Mouse (Mus musculus) liver, embryonic 14.5 days (tissue): ENCODE results near the gene 1700001K19Rik. TPM values are rescaled to one million over a fixed set of nuclear protein-coding genes. Genes with fewer than 3 reads are reported as not detected.

Experiments used
- ATAC-seq: fragments of 200-750 bp; cut with Nextera tagmentation; 2 replicates; pipeline ENCODE4 v1.8.0; 2017; ENCODE audit warnings: moderate number of reproducible peaks, mild to moderate bottlenecking, moderate library complexity; ENCODE audit not compliant: insufficient read depth
- DNase-seq, 3 experiments: peaks; one replicate each; pipeline ENCODE4 v3.0.0-alpha.2; 2012 to 2013; ENCODE audit warnings: low read depth in 3 of 3, low spot score in 3 of 3
- H3K27ac ChIP-seq: fragments of 300-500 bp; sonication (generic); 2 replicates; pipeline ENCODE4 v1.5.1; 2014; ENCODE audit warnings: moderate library complexity, mild to moderate bottlenecking, control low read depth, inconsistent platforms
- H3K27me3 ChIP-seq: fragments of 300-500 bp; sonication (generic); 2 replicates; pipeline ENCODE4 v1.6.1; 2014; ENCODE audit warnings: mild to moderate bottlenecking, low read length, moderate library complexity; ENCODE audit not compliant: control insufficient read depth, insufficient read depth
- H3K36me3 ChIP-seq: fragments of 300-500 bp; sonication (generic); replicated peaks from 2 replicates; pipeline ENCODE4 v1.6.1; 2014; ENCODE audit warnings: low read depth; ENCODE audit not compliant: control insufficient read depth, insufficient read depth
- H3K4me1 ChIP-seq, 2 experiments: fragments of 200-500 bp in 1 of 2; fragments of 300-500 bp in 1 of 2; sonication (generic) in 1 of 2; replicated peaks; 2 replicates each; pipeline ENCODE4 v1.6.1; 2012 to 2014; ENCODE audit warnings: antibody characterized with exemption in 1 of 2, inconsistent platforms in 1 of 2, low read length in 1 of 2; ENCODE audit not compliant: control insufficient read depth in 2 of 2, insufficient read depth in 2 of 2
- H3K4me2 ChIP-seq: fragments of 300-500 bp; sonication (generic); 2 replicates; pipeline ENCODE4 v1.6.1; 2014; ENCODE audit warnings: low read depth, mild to moderate bottlenecking, control low read depth, moderate library complexity
- H3K4me3 ChIP-seq, 2 experiments: fragments of 200-500 bp in 1 of 2; fragments of 300-500 bp in 1 of 2; sonication (generic) in 1 of 2; 2 replicates each; pipeline ENCODE4 v1.5.1; 2012 to 2014; ENCODE audit warnings: low read depth in 2 of 2, low read length in 2 of 2, mild to moderate bottlenecking in 2 of 2, control low read depth in 1 of 2, inconsistent platforms in 1 of 2, moderate library complexity in 1 of 2; ENCODE audit not compliant: insufficient read depth in 1 of 2
- H3K9ac ChIP-seq: fragments of 300-500 bp; sonication (generic); replicated peaks from 2 replicates; pipeline ENCODE4 v1.6.1; 2014; ENCODE audit warnings: mild to moderate bottlenecking, control low read depth, moderate library complexity
- H3K9me3 ChIP-seq: fragments of 300-500 bp; sonication (generic); 2 replicates; pipeline ENCODE4 v1.6.1; 2016; ENCODE audit warnings: low read length, mixed read lengths; ENCODE audit not compliant: control insufficient read depth
- CTCF ChIP-seq: IDR thresholded peaks from 2 replicates; pipeline ENCODE4 v1.5.1; 2016; ENCODE audit warnings: antibody characterized with exemption, low read depth, control low read depth
- EP300 ChIP-seq: IDR thresholded peaks from 2 replicates; pipeline ENCODE4 v1.6.1; 2016; ENCODE audit warnings: antibody characterized with exemption, low read depth
- WGBS: fragments of 180-500 bp; shearing (Covaris S2); extraction: QIAGEN DNeasy Blood & Tissue Kit; methylation state at CpG from one replicate; pipeline ENCODE4 v1.1.7; 2014; ENCODE audit not compliant: insufficient replicate concordance; 5-methylcytosine and 5-hydroxymethylcytosine counted together
- microRNA-seq: library from miRNA; unstranded; fragments of <30 nt; microRNA quantifications from one replicate; pipeline ENCODE4, GENCODE M21; 2016
- polyA plus RNA-seq, 2 experiments: library from polyadenylated mRNA; depleted of rRNA in 1 of 2; stranded (reverse) in 1 of 2; unstranded in 1 of 2; fragments of >200 nt; fragmentation: Nextera tagmentation in 1 of 2; extraction: Ambion mirVana in 1 of 2; gene quantifications; 2 replicates each; pipeline versions ENCODE4 v1.2.1 to v1.2.3; 2012 to 2014

1700001K19Rik gene
- polyA plus RNA-seq, 2 experiments = not detected

DNA sequence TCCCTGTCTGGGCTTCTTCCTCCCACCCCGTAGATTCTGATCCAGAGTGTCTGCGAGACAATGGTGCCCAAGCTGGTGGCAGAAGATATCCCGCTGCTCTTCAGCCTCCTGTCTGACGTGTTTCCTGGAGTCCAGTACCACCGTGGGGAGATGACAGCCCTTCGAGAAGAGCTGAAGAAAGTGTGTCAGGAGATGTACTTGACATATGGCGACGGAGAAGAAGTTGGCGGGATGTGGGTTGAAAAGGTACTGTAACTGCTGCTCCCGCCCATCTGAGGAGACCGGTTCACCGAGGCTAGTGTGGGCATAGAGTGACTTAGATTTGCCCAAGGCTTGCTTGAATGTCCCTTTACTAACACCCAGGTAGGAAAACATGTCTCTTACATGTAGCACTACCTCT lies 46.1 kb downstream of the 1700001K19Rik start:
- Histone ChIP-seq H3K9ac (no peak overlapping the region), H3K9me3 (no peaks in the 10 kb centered on the region), H3K4me2 (no peak overlapping the region), H3K4me3 (no peak overlapping the region), H3K4me1 (no peaks in the 10 kb centered on the region), H3K36me3 (peaks cover 86% of the 10 kb centered on the region), H3K27ac (no peak overlapping the region), H3K27me3 (no peaks in the 10 kb centered on the region)
- DNase-seq (no peak), ATAC-seq (no peak)
- WGBS = 82% methylated on average over 12 of the region's 12 CpGs
- TF ChIP-seq CTCF (no peak), EP300 (no peak)

DNA sequence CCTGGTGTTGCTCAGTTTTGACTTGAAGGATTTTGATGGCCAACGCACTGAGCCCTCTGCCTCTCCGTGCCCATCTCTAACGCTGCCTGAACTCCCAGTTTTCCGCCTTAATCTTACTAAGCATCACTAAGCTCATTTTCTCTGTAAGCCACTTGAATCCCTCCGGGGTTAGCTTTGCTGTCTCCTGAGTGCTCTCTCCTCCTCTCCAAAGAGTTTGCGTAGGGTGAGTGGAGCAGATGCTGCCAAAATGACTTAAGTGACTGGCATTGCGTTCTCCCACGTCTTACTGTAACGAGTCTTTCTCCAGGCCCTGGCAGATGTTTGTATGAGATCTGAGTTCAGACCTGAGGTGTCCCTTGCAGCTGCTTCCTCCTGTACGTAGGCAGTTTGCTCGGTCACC lies 52.4 kb downstream of the 1700001K19Rik start:
- no peak for ATAC-seq
- no peak for TF ChIP-seq EP300
- TF ChIP-seq CTCF = no peak

More for the DNA sequence above, 52.4 kb downstream of the 1700001K19Rik start:
- no peak for DNase-seq
- H3K36me3 ChIP-seq = peaks cover 83% of the 10 kb centered on the region
- H3K27ac ChIP-seq = no peak overlapping the region
- H3K4me1 ChIP-seq = no peaks in the 10 kb centered on the region
- H3K9me3 ChIP-seq = no peaks in the 10 kb centered on the region
- no peak overlapping the region for H3K9ac ChIP-seq
- H3K27me3 ChIP-seq = no peaks in the 10 kb centered on the region
- no peak overlapping the region for H3K4me3 ChIP-seq
- no peak overlapping the region for H3K4me2 ChIP-seq
- WGBS = 88% methylated on average over 11 of the region's 11 CpGs

Small RNA genes lying within 50 kb of the gene (microRNA-seq; reads per million reads assigned to microRNA genes)
- not detected for gene Gm27299

Other genes starting within 250 kb of the 1700001K19Rik start
- 13.8 and 22.6 TPM in 2 replicates for gene Ppp2r5c, start 235.5 kb downstream of the 1700001K19Rik start, polyA plus RNA-seq (2012; rRNA removed)
- 70.8 and 75.6 TPM in 2 replicates for gene Ppp2r5c, start 235.5 kb downstream of the 1700001K19Rik start, polyA plus RNA-seq (2014; fragmentation: Nextera tagmentation; extraction: Ambion mirVana)
- gene Dync1h1, start 81.2 kb downstream of the 1700001K19Rik start, polyA plus RNA-seq (2012; rRNA removed) = 6.9 and 27.3 TPM in 2 replicates
- gene Dync1h1, start 81.2 kb downstream of the 1700001K19Rik start, polyA plus RNA-seq (2014; fragmentation: Nextera tagmentation; extraction: Ambion mirVana) = 12.4 and 15.9 TPM in 2 replicates
- 103 and 161 TPM in 2 replicates for gene Hsp90aa1, start 20.1 kb upstream of the 1700001K19Rik start, polyA plus RNA-seq (2012; rRNA removed)
- 653 and 697 TPM in 2 replicates for gene Hsp90aa1, start 20.1 kb upstream of the 1700001K19Rik start, polyA plus RNA-seq (2014; fragmentation: Nextera tagmentation; extraction: Ambion mirVana)
- 9.1 and 10.1 TPM in 2 replicates for gene Wdr20, start 55.3 kb upstream of the 1700001K19Rik start, polyA plus RNA-seq (2012; rRNA removed)
- gene Wdr20, start 55.3 kb upstream of the 1700001K19Rik start, polyA plus RNA-seq (2014; fragmentation: Nextera tagmentation; extraction: Ambion mirVana) = 7.5 and 8.8 TPM in 2 replicates
- 0.18 and 0.24 TPM in 2 replicates for gene Mok, start 158.3 kb upstream of the 1700001K19Rik start, polyA plus RNA-seq (2012; rRNA removed)
- 0.23 and 0.43 TPM in 2 replicates for gene Mok, start 158.3 kb upstream of the 1700001K19Rik start, polyA plus RNA-seq (2014; fragmentation: Nextera tagmentation; extraction: Ambion mirVana)
- 1.4 and 1.9 TPM in 2 replicates for gene Zfp839, start 167.6 kb upstream of the 1700001K19Rik start, polyA plus RNA-seq (2012; rRNA removed)
- gene Zfp839, start 167.6 kb upstream of the 1700001K19Rik start, polyA plus RNA-seq (2014; fragmentation: Nextera tagmentation; extraction: Ambion mirVana) = 0.62 and 0.67 TPM in 2 replicates
- 31.0 and 42.9 TPM in 2 replicates for gene Cinp, start 206.5 kb upstream of the 1700001K19Rik start, polyA plus RNA-seq (2012; rRNA removed)
- gene Cinp, start 206.5 kb upstream of the 1700001K19Rik start, polyA plus RNA-seq (2014; fragmentation: Nextera tagmentation; extraction: Ambion mirVana) = 65.1 and 68.2 TPM in 2 replicates
- 2.0 and 2.3 TPM in 2 replicates for gene Tecpr2, start 206.6 kb upstream of the 1700001K19Rik start, polyA plus RNA-seq (2012; rRNA removed)
- gene Tecpr2, start 206.6 kb upstream of the 1700001K19Rik start, polyA plus RNA-seq (2014; fragmentation: Nextera tagmentation; extraction: Ambion mirVana) = 1.1 and 1.5 TPM in 2 replicates